Mouse (Mus musculus) small intestine, adult 10 weeks (tissue): ENCODE results near the gene Chd1. TPM values are rescaled to one million over a fixed set of nuclear protein-coding genes. Genes with fewer than 3 reads are reported as not detected.

Experiments used
- polyA plus RNA-seq: library from polyadenylated mRNA; stranded (reverse); fragments of 350-450 nt; fragmentation: Illumina TruSeq; extraction: RNeasy Lipid Tissue Mini Kit (QIAGEN cat#74804); gene quantifications from one replicate; pipeline ENCODE4 v1.2.3, GENCODE M21; 2014; ENCODE audit warnings: low replicate concordance

Chd1 gene
- polyA plus RNA-seq, result 56.6 TPM

GRCm38 (mm10) chr17:15704475-15705300, at the start of gene Chd1:
Chd1 (plus strand) TSS chr17:15704967.

Other genes starting within 250 kb of the Chd1 start
- gene Psmb1, start 205.2 kb upstream of the Chd1 start, polyA plus RNA-seq, result 118 TPM
- 91.1 TPM for gene Tbp, start 205.1 kb upstream of the Chd1 start, polyA plus RNA-seq
- gene Pdcd2, start 177.7 kb upstream of the Chd1 start, polyA plus RNA-seq, result 49.0 TPM
- 28.5 TPM for gene Prdm9, start 140.6 kb upstream of the Chd1 start, polyA plus RNA-seq
- gene Rgmb, start 126.1 kb downstream of the Chd1 start, polyA plus RNA-seq, result 25.6 TPM